Mouse (Mus musculus): Measurements from ENCODE around the gene Cmtm4. TPM values are rescaled to one million over a fixed set of nuclear protein-coding genes. Genes with fewer than 3 reads are reported as not detected.
A peak's percentile ranks its signal among the peaks of the same experiment; 100 is the strongest.

Cmtm4 gene
- polyA plus RNA-seq, 1 experiment from 2014 or later, result 3.6 TPM

DNA sequence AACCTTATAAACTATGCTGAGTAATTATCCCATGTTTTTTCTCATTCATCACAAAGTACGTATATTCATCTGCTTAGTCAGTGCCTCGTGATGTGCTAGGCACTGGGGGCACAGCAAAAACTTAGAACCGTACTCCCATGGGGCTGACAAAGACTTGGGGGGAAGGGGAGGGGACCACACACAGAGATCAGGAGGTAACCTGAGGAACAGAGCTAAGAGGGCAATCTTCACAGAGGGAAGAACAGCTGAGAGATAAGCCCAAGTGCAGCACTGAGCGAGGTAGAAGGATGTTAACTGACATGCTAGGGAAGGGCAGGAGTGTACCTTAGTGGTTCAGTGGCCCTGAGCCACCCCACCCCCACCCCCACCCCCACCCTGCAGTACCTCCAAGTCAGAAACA is 8.9 kb downstream of the Cmtm4 start:
- ATAC-seq (ENCODE audit: insufficient read depth) (no peak), DNase-seq (no peak)
- Histone ChIP-seq H3K9ac (no peak overlapping the region), H3K27ac (ENCODE audit: low read depth) (no peak overlapping the region), H3K4me1 (ENCODE audit: insufficient read depth) (peaks cover 6% of the 10 kb centered on the region; the same call in 1 of the 2 replicates), H3K4me2 (no peak overlapping the region), H3K36me3 (ENCODE audit: insufficient read depth) (no peaks in the 10 kb centered on the region), H3K27me3 (ENCODE audit: insufficient read depth, low read length) (no peaks in the 10 kb centered on the region), H3K9me3 (ENCODE audit: low read depth, low read length) (no peaks in the 10 kb centered on the region), H3K4me3 (ENCODE audit: low read depth, low read length) (no peak overlapping the region)
- 20% methylated on average over 4 of the region's 4 CpGs for WGBS
- TF ChIP-seq CTCF (IDR thresholded peaks at IDR 0.05; ENCODE audit: low read depth), result no peak

DNA sequence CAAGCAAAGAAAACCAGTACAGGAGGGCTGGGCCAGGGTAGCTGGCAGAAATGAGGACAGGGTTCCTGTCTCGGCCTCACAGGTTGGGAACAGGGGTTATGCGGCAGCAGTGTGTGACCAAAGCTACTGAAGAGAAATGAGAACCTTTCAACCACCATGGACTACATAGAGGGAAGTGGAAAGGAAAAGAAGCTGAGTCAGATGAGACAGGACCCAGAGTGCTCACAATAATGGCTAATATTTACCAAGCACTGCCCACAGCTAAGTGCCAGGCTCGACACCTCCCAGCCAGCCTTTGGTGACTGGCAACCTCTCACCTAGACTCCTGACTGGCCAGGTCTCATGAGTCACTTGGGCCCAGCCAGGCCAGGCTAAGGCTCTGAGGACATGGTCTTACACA is 11.6 kb downstream of the Cmtm4 start:
- no peak for DNase-seq
- no peak overlapping the region for H3K4me3 ChIP-seq (ENCODE audit: low read depth, low read length)
- WGBS, result 73% methylated on average over 3 of the region's 3 CpGs
- no peaks in the 10 kb centered on the region for H3K36me3 ChIP-seq (ENCODE audit: insufficient read depth)
- peaks cover 6% of the 10 kb centered on the region; the same call in 1 of the 2 replicates for H3K4me1 ChIP-seq (ENCODE audit: insufficient read depth)
- no peak overlapping the region for H3K9ac ChIP-seq
- no peak overlapping the region for H3K27ac ChIP-seq (ENCODE audit: low read depth)
- no peaks in the 10 kb centered on the region for H3K27me3 ChIP-seq (ENCODE audit: insufficient read depth, low read length)
- no peak overlapping the region for H3K4me2 ChIP-seq
- ATAC-seq (ENCODE audit: insufficient read depth), result no peak
- TF ChIP-seq CTCF (IDR thresholded peaks at IDR 0.05; ENCODE audit: low read depth), result no peak
- H3K9me3 ChIP-seq (ENCODE audit: low read depth, low read length), result no peaks in the 10 kb centered on the region

DNA sequence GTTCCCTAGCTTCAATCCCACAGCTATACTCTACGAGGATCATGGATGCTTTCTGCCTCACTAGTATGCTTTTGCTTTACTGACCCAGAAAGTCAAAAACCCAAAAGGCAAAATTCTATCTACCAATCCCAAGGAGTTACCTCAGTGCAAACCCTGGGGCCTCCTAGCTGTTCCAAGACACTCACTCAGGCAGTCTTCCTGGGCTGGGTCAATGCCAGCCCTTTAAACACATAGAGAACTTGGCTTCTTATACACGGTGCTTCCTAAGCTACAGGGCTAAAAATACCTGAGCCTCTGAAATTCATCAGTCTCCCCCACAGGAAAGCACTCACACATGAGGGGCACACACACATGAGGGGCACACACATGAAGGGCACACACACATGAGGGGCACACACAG is 12.3 kb downstream of the Cmtm4 start:
- Histone ChIP-seq H3K9me3 (ENCODE audit: low read depth, low read length) (no peaks in the 10 kb centered on the region), H3K9ac (no peak overlapping the region; the same call in 1 of the 2 replicates), H3K4me1 (ENCODE audit: insufficient read depth) (peaks cover 6% of the 10 kb centered on the region; the same call in 1 of the 2 replicates), H3K27ac (ENCODE audit: low read depth) (no peak overlapping the region), H3K4me3 (ENCODE audit: low read depth, low read length) (no peak overlapping the region), H3K4me2 (no peak overlapping the region), H3K36me3 (ENCODE audit: insufficient read depth) (no peaks in the 10 kb centered on the region), H3K27me3 (ENCODE audit: insufficient read depth, low read length) (no peaks in the 10 kb centered on the region)
- no peak for DNase-seq
- ATAC-seq (ENCODE audit: insufficient read depth), result no peak
- TF ChIP-seq CTCF (IDR thresholded peaks at IDR 0.05; ENCODE audit: low read depth), result no peak
- WGBS, result 60% methylated on average over 2 of the region's 2 CpGs

DNA sequence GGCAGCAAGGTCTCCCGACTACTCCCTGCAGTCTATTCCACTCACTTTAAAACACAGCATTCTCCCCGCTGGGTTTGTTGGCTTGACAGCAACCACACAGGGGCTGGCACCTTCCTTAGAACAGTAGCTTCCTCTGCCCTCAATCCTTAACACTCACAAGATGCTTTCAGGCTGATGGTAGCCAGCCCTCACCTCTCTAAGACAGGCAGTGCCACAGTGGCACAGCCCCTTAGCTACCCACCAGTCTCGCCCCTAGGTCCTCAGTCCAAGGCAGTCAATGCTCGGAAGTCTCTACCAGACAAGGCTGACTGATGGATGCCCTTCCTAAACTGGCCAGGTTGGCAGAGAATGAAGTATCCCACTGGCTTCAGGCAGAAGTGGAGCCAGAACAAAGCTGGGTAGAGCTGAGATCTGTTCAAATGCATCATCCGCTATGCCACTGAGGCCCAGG is 14.6 kb downstream of the Cmtm4 start:
- no peaks in the 10 kb centered on the region for H3K9me3 ChIP-seq (ENCODE audit: low read depth, low read length)
- no peaks in the 10 kb centered on the region for H3K27me3 ChIP-seq (ENCODE audit: insufficient read depth, low read length)
- H3K4me1 ChIP-seq (ENCODE audit: insufficient read depth), result no peaks in the 10 kb centered on the region
- H3K4me2 ChIP-seq, result no peak overlapping the region
- ATAC-seq (ENCODE audit: insufficient read depth) (no peak), DNase-seq (no peak)
- H3K9ac ChIP-seq, result no peak overlapping the region
- H3K27ac ChIP-seq (ENCODE audit: low read depth), result no peak overlapping the region
- H3K4me3 ChIP-seq (ENCODE audit: low read depth, low read length), result no peak overlapping the region
- WGBS, result 76% methylated on average over 5 of the region's 5 CpGs
- H3K36me3 ChIP-seq (ENCODE audit: insufficient read depth), result no peaks in the 10 kb centered on the region
- TF ChIP-seq CTCF (IDR thresholded peaks at IDR 0.05; ENCODE audit: low read depth), result no peak

DNA sequence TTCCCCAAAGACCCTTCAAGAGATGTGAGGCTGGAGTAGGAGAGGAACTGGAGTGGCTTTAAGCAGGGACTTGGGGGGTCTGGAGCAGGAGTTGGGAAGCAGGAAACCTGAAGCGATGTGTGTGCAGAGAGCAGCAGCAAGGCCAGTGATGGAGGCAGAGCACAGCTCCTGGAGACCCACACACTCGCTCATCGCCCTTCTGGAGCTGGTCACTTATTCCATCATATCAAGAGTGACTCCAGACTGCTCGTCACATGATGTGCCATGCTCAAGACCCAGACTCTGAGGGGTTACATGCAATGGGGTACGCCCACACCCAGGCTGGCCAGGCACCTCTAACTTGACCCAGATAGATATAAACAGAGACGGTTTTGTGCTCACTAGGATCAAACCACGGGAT is 15.3 kb downstream of the Cmtm4 start:
- H3K4me1 ChIP-seq (ENCODE audit: insufficient read depth), result peaks cover 6% of the 10 kb centered on the region; the same call in 1 of the 2 replicates
- no peak overlapping the region for H3K4me3 ChIP-seq (ENCODE audit: low read depth, low read length)
- WGBS, result 68% methylated on average over 7 of the region's 7 CpGs
- TF ChIP-seq CTCF (IDR thresholded peaks at IDR 0.05; ENCODE audit: low read depth), result no peak
- H3K27me3 ChIP-seq (ENCODE audit: insufficient read depth, low read length), result no peaks in the 10 kb centered on the region
- H3K9ac ChIP-seq, result no peak overlapping the region
- DNase-seq, result no peak
- H3K27ac ChIP-seq (ENCODE audit: low read depth), result no peak overlapping the region
- no peak for ATAC-seq (ENCODE audit: insufficient read depth)
- no peaks in the 10 kb centered on the region for H3K9me3 ChIP-seq (ENCODE audit: low read depth, low read length)
- no peaks in the 10 kb centered on the region for H3K36me3 ChIP-seq (ENCODE audit: insufficient read depth)
- no peak overlapping the region for H3K4me2 ChIP-seq

DNA sequence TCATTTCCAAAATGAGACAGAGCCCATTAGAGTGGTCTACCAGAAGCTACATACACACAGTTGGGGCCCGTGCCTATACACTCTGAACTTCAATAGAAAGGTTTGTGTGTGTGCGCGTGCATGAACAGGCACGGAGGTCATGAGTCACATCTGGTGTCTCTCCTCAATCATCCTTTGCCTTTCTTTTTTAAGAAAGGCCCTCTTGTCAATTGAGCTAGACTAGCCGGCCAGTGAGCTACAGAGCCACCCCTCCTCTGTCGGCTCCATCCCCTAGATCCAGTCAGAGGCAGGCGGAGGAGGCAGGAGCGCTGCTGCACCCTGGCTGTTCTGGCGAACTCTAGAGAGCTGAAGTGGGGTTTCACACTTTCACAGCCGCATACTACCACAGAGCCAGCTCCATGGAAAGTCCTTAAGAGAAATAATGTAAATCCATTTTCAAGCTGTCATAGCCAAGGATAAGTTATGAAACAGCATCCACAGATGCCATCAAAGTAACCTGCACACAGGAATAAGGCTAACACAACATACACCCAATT is 16.2 kb downstream of the Cmtm4 start:
- ATAC-seq (ENCODE audit: insufficient read depth) (no peak), DNase-seq (no peak)
- Histone ChIP-seq H3K27me3 (ENCODE audit: insufficient read depth, low read length) (no peaks in the 10 kb centered on the region), H3K4me2 (no peak overlapping the region), H3K9ac (no peak overlapping the region), H3K4me1 (ENCODE audit: insufficient read depth) (peaks cover 11% of the 10 kb centered on the region; the same call in 1 of the 2 replicates), H3K27ac (ENCODE audit: low read depth) (no peak overlapping the region), H3K36me3 (ENCODE audit: insufficient read depth) (no peaks in the 10 kb centered on the region), H3K9me3 (ENCODE audit: low read depth, low read length) (no peaks in the 10 kb centered on the region), H3K4me3 (ENCODE audit: low read depth, low read length) (no peak overlapping the region)
- 52% methylated on average over 10 of the region's 10 CpGs for WGBS
- no peak for TF ChIP-seq CTCF (IDR thresholded peaks at IDR 0.05; ENCODE audit: low read depth)

DNA sequence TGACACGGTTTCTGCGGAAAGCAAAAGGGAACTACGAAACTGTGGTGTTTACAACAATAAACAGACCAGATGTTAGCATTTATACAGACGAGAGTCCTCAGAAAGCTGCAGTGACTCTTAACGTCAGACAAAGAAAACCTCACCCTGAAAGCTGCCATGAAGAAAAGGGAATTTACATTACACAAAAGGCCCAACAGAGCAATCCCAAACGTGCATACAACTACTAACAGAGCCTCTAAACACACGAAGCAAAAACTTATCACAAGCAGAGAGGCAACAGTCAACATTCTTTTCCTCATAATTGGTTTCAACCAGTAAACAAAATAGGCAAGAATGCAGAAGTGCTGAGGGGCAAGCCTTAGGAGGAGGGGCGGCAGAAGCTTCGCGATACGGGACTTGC is 18.9 kb downstream of the Cmtm4 start:
- Histone ChIP-seq H3K4me3 (ENCODE audit: low read depth, low read length) (no peak overlapping the region), H3K9ac (no peak overlapping the region), H3K27me3 (ENCODE audit: insufficient read depth, low read length) (no peaks in the 10 kb centered on the region), H3K27ac (ENCODE audit: low read depth) (no peak overlapping the region), H3K4me1 (ENCODE audit: insufficient read depth) (peaks cover 11% of the 10 kb centered on the region; the same call in 1 of the 2 replicates), H3K4me2 (no peak overlapping the region), H3K9me3 (ENCODE audit: low read depth, low read length) (no peaks in the 10 kb centered on the region), H3K36me3 (ENCODE audit: insufficient read depth) (no peaks in the 10 kb centered on the region)
- DNase-seq (peak; percentile 27), ATAC-seq (ENCODE audit: insufficient read depth) (no peak)
- TF ChIP-seq CTCF (IDR thresholded peaks at IDR 0.05; ENCODE audit: low read depth), result no peak
- WGBS, result 51% methylated on average over 11 of the region's 11 CpGs

Data from lung, embryonic 14.5 days (tissue).